In the genomic region with DNA sequence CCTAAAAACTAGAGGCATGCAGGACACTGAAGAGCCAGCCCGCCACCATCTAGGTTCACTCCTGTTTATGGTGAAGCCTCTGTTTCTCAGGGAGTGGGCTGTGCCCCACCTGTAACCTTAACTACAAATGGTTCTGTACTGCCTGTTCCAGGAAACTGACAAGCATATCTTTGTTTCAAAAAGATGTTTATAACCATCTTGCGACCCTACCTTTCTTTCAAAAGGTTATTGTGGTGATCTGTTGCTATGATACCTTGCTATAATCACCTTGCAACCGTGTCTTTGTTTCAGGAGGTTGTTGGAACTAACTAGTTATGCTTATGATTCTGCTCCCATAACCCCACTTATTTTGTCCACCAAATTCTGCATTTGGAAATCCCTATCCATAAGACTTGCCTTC, we compare ENCODE assay signal across 36 mouse cellular contexts. TPM values are rescaled to one million over a fixed set of nuclear protein-coding genes. Genes with fewer than 3 reads are reported as not detected.
"Had no signal": no experiment of that assay in that cellular context is flagged by ENCODE, and none has a peak within 500 bp of the region (broad histone marks: within the 10 kb centered on the region; RNA-seq: fewer than 3 reads in every experiment).

No protein-coding gene starts in this region.

- H3K36me3 ChIP-seq: embryonic facial prominence, embryonic 10.5 days; embryonic facial prominence, embryonic 12.5 days; embryonic facial prominence, embryonic 13.5 days; embryonic facial prominence, embryonic 15.5 days; forebrain, embryonic 10.5 days; forebrain, embryonic 12.5 days; forebrain, embryonic 15.5 days; heart, embryonic 10.5 days had no signal

- H3K27me3 ChIP-seq: embryonic facial prominence, embryonic 12.5 days; embryonic facial prominence, embryonic 13.5 days; embryonic facial prominence, embryonic 15.5 days; forebrain, embryonic 12.5 days; forebrain, embryonic 13.5 days; forebrain, embryonic 15.5 days had no signal

- H3K4me2 ChIP-seq: embryonic facial prominence, embryonic 12.5 days; embryonic facial prominence, embryonic 13.5 days; embryonic facial prominence, embryonic 15.5 days; forebrain, embryonic 12.5 days; forebrain, embryonic 13.5 days; forebrain, embryonic 15.5 days had no signal

- H3K4me3 ChIP-seq: embryonic facial prominence, embryonic 10.5 days; embryonic facial prominence, embryonic 12.5 days; embryonic facial prominence, embryonic 13.5 days; embryonic facial prominence, embryonic 15.5 days; erythroblast, embryonic 14.5 days; forebrain, embryonic 10.5 days; forebrain, embryonic 12.5 days; forebrain, embryonic 13.5 days; forebrain, embryonic 15.5 days; gastrocnemius, adult 2 months; heart, adult 2 months; heart, embryonic 10.5 days had no signal

- H3K27ac ChIP-seq: embryonic facial prominence, embryonic 10.5 days; embryonic facial prominence, embryonic 12.5 days; embryonic facial prominence, embryonic 13.5 days; embryonic facial prominence, embryonic 15.5 days; forebrain, embryonic 10.5 days; forebrain, embryonic 12.5 days; forebrain, embryonic 13.5 days; forebrain, embryonic 15.5 days; gastrocnemius, adult 2 months; heart, adult 2 months; heart, embryonic 10.5 days had no signal

- ATAC-seq: forebrain, embryonic 13.5 days; forebrain, embryonic 14.5 days; forebrain, embryonic 15.5 days; forebrain, embryonic 16.5 days; forebrain, postnatal 0 days had no signal

- H3K4me1 ChIP-seq: embryonic facial prominence, embryonic 10.5 days; forebrain, embryonic 10.5 days; forebrain, embryonic 12.5 days had no signal

- DNase-seq: cerebellum, adult 9-10 months; cerebellum, adult 9-11 months; cerebellum, postnatal 10 days; cerebellum, postnatal 14 days; cerebellum, postnatal 25 days; cerebellum, postnatal 36 days; embryo, embryonic 11 days; forebrain, postnatal 0 days; gastrocnemius, adult 2 months; gastrocnemius, postnatal 10 days; gastrocnemius, postnatal 14 days; gastrocnemius, postnatal 25 days; gastrocnemius, postnatal 36 days; heart, adult 18-20 months; heart, adult 2 months had no signal

- H3K9me3 ChIP-seq: embryonic facial prominence, embryonic 10.5 days; embryonic facial prominence, embryonic 12.5 days; embryonic facial prominence, embryonic 13.5 days; embryonic facial prominence, embryonic 15.5 days; forebrain, embryonic 10.5 days; forebrain, embryonic 12.5 days; forebrain, embryonic 13.5 days; forebrain, embryonic 15.5 days; heart, embryonic 10.5 days had no signal

- H3K9ac ChIP-seq: embryonic facial prominence, embryonic 12.5 days; embryonic facial prominence, embryonic 13.5 days; embryonic facial prominence, embryonic 15.5 days; forebrain, embryonic 12.5 days; forebrain, embryonic 13.5 days; forebrain, embryonic 15.5 days; forebrain, postnatal 0 days had no signal

RNA-seq across cellular contexts. Expression of a gene that starts 16.1 kb away (rescaled TPM):
- total RNA-seq: common myeloid progenitor, adult 5-6 weeks; gastrocnemius, adult 18-20 months; gastrocnemius, adult 2 months; gastrocnemius, postnatal 14 days; gastrocnemius, postnatal 25 days; gastrocnemius, postnatal 36 days; heart, adult 18-20 months; heart, adult 2 months had no signal
- polyA plus RNA-seq: erythroblast, embryonic 14.5 days; gonadal fat pad, adult 2 months; heart, embryonic 10.5 days had no signal

RNA-seq across cellular contexts. Expression of a gene that starts 59.8 kb away (rescaled TPM):
- total RNA-seq: common myeloid progenitor, adult 5-6 weeks; forebrain, postnatal 0 days; gastrocnemius, adult 18-20 months; gastrocnemius, adult 2 months; gastrocnemius, postnatal 10 days; gastrocnemius, postnatal 14 days; gastrocnemius, postnatal 25 days; gastrocnemius, postnatal 36 days; gastrocnemius, postnatal 4 days; granulocyte monocyte progenitor cell, adult 5-6 weeks; heart, adult 2 months; heart, adult 8-10 months had no signal
- polyA plus RNA-seq: cortical plate, adult 2 months; erythroblast, embryonic 14.5 days; forebrain, embryonic 10.5 days; forebrain, embryonic 11.5 days; forebrain, embryonic 12.5 days; forebrain, embryonic 13.5 days; forebrain, embryonic 14.5 days; forebrain, embryonic 15.5 days; forebrain, embryonic 16.5 days; forebrain, postnatal 0 days; frontal cortex, adult 2 months had no signal
